Mouse (Mus musculus) ovary, postnatal 36 days (tissue): ENCODE data around the gene Emb.
A peak's percentile ranks its signal among the peaks of the same experiment; 100 is the strongest.

Experiments used
- DNase-seq: peaks from one replicate; pipeline ENCODE4 v3.0.0; 2022; ENCODE audit warnings: low spot score, mixed read lengths

Emb gene

DNA sequence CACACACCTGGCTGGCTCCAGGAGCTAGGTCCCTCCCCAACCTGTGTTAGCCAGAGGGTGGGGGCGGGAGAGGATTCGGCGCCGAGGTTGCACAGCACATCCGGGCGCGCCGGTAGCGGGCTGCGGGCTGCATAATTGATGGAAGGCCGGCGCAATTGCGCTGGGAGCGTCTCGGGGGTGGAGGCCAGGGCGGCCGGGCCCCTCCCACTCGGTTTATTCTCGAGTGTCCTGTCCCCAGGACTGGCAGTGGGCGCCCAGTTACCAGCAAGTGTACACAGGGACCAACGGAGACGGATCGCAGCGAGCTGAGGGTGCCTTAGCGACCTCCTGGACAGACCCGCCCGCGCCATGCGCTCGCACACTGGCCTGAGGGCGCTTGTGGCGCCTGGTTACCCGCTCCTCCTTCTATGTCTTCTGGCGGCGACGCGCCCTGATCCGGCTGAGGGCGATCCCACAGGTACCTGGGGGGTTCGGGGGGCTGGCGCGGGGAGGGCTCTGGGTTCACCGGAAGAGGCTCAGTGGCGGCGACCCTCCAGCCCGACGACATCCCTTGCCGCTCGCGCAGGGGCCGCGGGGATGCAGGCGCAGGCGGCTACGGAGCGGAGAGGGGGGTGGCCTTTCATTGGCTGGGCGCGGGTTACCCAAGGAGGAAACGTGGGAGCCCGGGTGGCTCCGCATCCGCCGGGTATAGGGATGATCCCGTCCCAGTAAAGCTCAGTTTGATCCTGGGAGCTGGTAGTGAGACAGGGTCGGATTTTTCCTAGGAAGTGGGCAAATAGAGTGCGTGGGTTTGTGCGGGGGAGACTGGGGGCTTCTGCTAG lies 12.4 kb downstream of the Emb start, which contains the start of gene Gm17509:
Gene Gm17509 (minus strand): TSS at position 575 of the 821 bp plus-strand sequence.
- peak; percentile 60 for DNase-seq

GRCm38 (mm10) chr13:117223125-117223524 lies 14.8 kb downstream of the Emb start:
- no peak for DNase-seq

GRCm38 (mm10) chr13:117224901-117225300 lies 16.6 kb downstream of the Emb start:
- DNase-seq = no peak

- no peak for DNase-seq
Measured at GRCm38 (mm10) chr13:117225561-117225960, 17.2 kb downstream of the Emb start.

- no peak for DNase-seq
Measured at GRCm38 (mm10) chr13:117230371-117231110, 22.2 kb downstream of the Emb start.

GRCm38 (mm10) chr13:117233808-117234207 lies 25.5 kb downstream of the Emb start:
- no peak for DNase-seq

DNA sequence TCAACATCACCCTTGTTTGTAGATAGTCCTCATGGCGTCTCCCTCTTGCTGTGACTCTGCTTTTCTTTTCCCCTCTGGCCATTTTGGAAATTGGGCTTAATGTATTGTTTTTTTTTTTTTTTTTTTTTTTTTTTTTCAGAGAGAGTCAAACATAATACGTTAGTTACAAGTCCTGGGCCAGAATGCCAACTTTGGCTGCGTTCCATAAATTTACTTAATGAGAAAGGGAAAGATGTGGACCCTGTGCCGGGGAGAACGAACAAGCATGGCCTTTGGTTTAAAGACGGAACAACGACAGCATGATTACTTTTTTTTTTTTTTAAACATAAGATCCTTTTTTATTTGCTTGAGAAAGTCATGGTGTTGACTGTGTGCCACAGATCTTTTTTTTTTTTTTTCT lies 26.1 kb downstream of the Emb start:
- no peak for DNase-seq

- DNase-seq = peak; percentile 44
Measured at GRCm38 (mm10) chr13:117235530-117236212, 27.3 kb downstream of the Emb start.

DNA sequence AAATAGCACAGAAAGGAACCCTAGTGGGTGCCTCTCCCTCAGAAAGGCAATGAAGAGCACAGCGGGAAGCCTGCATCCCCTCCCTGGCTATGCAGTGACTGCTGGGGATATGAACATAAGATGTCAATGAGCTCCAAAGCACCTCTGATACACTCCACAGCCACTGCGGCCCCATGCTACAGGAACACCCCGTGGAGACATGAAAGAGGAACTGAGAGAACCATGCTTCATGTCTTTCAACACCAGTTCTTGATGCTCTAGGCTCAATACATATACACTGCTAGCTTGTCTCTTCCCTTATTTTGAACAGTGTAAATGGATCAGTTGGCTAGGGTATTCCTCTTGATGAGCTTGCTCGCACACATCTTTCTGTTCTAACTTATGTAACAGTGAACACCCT lies 28.8 kb downstream of the Emb start:
- DNase-seq = no peak

DNA sequence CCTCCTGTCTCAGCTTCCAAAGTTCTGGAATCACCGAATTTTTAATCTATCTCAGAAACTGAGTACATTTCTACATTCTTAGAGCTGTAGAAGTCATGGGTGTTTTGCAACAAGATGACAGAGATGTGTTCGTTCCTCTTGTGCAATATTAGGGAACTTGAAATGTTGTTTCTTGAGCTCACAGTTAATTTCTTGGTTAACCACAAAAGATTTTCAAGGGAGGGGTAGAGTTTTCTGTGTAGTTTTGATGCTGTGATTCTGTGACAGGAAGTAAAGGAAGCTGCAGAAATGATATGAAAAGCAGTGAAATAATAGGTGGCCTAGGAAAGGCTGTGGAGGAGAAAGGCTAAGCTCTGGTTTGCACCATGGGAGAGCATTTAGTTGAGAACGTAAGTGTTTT lies 33.7 kb downstream of the Emb start:
- DNase-seq = no peak

GRCm38 (mm10) chr13:117242621-117243020 lies 34.3 kb downstream of the Emb start:
- DNase-seq = no peak

DNA sequence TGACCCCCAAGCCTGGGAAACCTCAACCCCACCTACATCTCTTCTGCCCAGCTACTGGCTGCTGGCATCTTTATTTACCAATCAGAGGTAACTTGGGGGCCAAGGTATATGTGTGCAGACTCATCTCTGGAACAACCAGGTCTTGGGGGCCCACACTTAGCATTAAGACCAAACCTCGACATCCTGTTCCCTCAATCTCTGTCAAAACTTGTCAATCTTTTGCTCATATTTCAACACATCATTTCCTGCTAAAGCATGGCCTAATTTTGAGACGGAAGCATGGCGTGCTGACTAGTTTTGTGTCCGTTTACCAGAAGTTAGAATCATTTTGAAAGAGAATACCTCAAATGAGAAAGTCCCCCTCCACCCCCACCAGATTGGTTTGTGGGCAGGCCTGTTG lies 52.4 kb downstream of the Emb start:
- no peak for DNase-seq

DNA sequence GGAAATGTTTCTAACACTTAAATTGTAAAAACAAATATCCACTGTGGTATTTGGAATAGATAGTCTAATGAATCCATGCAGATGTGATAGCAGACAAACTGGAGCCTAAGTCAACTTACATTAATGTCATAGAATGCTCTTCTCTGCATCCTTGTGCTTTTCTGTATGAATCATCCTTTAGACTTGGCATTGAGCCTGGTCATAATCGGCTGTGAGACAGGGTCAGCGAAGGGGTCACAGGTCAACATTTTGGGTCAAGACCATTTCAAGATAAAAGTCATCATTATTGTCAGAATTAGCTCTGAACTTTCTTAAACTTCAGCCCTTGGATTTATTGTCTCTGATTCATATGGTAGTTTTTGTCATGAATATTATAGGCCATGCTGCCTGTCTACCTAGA lies 57.8 kb downstream of the Emb start:
- DNase-seq = no peak

DNA sequence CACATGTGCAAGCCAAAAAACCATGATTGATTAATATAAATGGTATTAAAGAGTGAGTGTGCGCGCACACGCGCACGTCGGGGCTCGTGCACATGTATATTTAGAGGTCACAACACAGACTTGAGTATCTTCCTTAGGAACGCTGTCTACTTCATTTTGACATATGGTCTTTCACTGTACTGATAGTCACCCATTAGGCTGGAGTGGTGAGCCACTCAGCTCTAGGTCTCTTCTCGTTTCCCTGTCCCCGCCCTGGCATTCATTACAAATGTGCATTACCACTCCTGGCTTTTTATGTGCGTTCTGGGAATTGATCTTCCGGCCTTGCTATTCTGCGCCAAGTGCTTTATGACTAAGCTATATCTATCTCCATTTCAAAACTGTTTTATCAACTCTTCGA lies 59.6 kb downstream of the Emb start:
- no peak for DNase-seq

DNA sequence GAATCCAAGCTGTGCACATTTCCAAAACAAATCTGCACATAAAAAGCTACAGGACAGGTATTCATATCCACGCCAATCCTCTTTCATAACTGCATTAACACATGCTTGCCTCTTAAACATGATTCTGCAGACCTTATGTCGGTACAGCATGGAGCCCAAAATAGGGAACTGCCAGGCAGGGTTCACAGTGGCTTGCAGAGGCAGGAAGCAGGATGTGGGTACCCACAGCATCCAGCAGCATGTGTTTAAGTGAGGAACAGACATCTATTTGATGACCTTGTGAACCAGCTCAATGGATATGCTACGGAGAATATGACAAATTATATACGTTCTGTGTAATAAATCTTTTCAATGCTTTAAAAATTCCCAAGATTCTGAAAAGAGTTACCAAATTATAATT lies 75.7 kb downstream of the Emb start:
- no peak for DNase-seq

DNA sequence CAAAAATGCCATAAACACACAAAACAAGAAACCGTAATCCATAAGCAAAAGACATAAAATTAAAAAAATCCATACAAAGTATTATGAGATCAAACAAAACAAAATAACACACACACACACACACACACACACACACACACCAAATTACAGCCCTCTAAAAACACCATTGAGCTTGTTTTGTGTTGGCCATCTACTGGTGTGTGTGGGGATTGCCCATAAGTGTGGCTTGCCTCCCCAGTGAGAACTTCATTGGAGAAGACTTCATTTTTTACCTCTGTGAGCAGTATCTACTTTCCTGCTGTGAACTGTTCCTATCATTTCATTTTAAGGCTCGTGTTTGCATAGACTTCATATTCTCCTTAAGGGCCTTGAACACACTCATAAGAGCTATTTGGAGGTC lies 78.6 kb downstream of the Emb start:
- DNase-seq = no peak

DNA sequence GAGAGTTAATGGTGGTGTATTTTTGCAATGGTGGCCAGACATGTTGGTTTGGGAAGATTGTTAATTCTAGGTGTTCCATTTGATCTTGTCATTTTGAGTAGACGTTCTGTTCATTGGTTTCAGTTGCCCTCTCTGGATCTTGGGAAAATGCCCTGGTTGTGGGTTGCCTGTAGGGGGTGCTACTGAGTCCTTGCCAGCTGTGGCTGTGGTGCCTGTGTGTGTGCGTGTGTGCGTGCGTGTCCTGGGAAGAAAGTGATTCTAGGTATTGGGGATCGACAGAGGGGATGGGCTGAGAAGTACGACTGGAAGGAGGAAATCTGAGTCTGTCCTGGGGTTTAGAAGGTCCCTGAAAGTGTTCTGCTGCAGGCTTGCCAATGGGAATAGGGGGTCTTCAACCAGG lies 79.1 kb downstream of the Emb start:
- no peak for DNase-seq

GRCm38 (mm10) chr13:117289494-117290270 lies 81.3 kb downstream of the Emb start:
- peak; percentile 38 for DNase-seq

GRCm38 (mm10) chr13:117311446-117312225 lies 103.3 kb downstream of the Emb start:
- peak; percentile 63 for DNase-seq
